Mouse (Mus musculus): ENCODE data around the gene Hs3st3a1. TPM values are rescaled to one million over a fixed set of nuclear protein-coding genes. Genes with fewer than 3 reads are reported as not detected.

The Hs3st3a1 gene
- total and polyA plus RNA-seq, 2 experiments from 2014 or later, result 0.03 to 0.50 TPM

DNA sequence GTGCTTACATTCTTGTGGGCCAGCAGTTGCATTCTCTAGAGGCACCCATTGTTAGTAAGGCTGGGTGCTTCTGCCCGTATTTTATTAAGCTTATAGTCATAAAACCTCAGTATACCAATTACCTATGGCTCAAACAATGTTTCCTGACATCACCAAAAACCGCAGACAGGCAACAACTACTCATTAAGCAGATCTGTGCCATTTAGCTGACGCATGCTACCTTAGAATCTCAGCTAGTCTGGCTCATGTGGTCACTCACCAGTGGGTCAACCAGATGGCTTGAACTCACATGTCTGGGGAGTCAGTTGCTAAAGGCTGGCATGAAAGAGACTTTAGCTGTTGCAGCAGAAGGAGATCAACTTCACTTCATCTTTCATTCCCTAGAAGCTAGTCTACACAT lies 67.9 kb downstream of the Hs3st3a1 start:
- H3K9ac ChIP-seq (replicated peaks; ENCODE audit: low read depth, low read length), result no peak overlapping the region
- no peak overlapping the region for H3K27ac ChIP-seq (ENCODE audit: low read depth)
- WGBS, result 87% methylated on average over 3 of the region's 3 CpGs
- no peaks in the 10 kb centered on the region for H3K4me1 ChIP-seq (ENCODE audit: control insufficient read depth, insufficient read depth)
- H3K27me3 ChIP-seq (ENCODE audit: control insufficient read depth, insufficient read depth, low read length), result no peaks in the 10 kb centered on the region
- ATAC-seq (ENCODE audit: insufficient read depth, low read depth) (no peak), DNase-seq (ENCODE audit: low spot score) (no peak)
- TF ChIP-seq CTCF (IDR thresholded peaks at IDR 0.05; ENCODE audit: low read depth), result no peak
- no peak for TF ChIP-seq EP300 (IDR thresholded peaks at IDR 0.05; ENCODE audit: low read depth)
- H3K4me2 ChIP-seq (ENCODE audit: low read depth, low read length), result no peak overlapping the region
- H3K9me3 ChIP-seq (replicated peaks; ENCODE audit: control insufficient read depth, low read length), result 0 out of 2 replicates have a peak, but pooled peaks cover 7% of the 10 kb centered on the region
- no peak overlapping the region for H3K4me3 ChIP-seq (ENCODE audit: low read depth, low read length)
- no peaks in the 10 kb centered on the region for H3K36me3 ChIP-seq (replicated peaks; ENCODE audit: control insufficient read depth, insufficient read depth, low read length)

DNA sequence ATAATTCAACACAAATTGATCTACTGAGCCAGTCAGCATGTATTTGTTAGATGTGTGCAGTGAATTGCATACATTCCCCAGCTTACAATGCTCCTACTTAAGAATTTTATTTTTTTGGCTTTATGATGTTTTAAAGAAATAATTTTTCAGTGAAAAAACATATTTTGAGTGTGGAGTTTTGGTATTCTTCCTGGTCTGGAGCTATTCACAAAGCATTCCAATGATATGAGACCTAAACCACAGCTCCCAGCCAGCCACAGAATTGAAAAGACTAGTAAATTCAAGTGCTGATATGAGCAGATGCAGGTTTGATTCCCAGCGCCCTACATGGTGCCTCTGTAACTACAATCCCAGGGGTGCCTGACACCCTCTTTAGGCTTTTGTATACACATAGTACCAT lies 70.8 kb downstream of the Hs3st3a1 start:
- no peaks in the 10 kb centered on the region for H3K4me1 ChIP-seq (ENCODE audit: control insufficient read depth, insufficient read depth)
- H3K9me3 ChIP-seq (replicated peaks; ENCODE audit: control insufficient read depth, low read length), result 0 out of 2 replicates have a peak, but pooled peaks cover 7% of the 10 kb centered on the region
- no peaks in the 10 kb centered on the region for H3K36me3 ChIP-seq (replicated peaks; ENCODE audit: control insufficient read depth, insufficient read depth, low read length)
- no peak overlapping the region for H3K9ac ChIP-seq (replicated peaks; ENCODE audit: low read depth, low read length)
- no peak overlapping the region for H3K27ac ChIP-seq (ENCODE audit: low read depth)
- 73% methylated on average over 1 of the region's 1 CpGs for WGBS
- ATAC-seq (ENCODE audit: insufficient read depth, low read depth) (no peak), DNase-seq (ENCODE audit: low spot score) (no peak)
- no peak overlapping the region for H3K4me3 ChIP-seq (ENCODE audit: low read depth, low read length)
- H3K27me3 ChIP-seq (ENCODE audit: control insufficient read depth, insufficient read depth, low read length), result no peaks in the 10 kb centered on the region
- no peak overlapping the region for H3K4me2 ChIP-seq (ENCODE audit: low read depth, low read length)
- no peak for TF ChIP-seq CTCF (IDR thresholded peaks at IDR 0.05; ENCODE audit: low read depth)
- no peak for TF ChIP-seq EP300 (IDR thresholded peaks at IDR 0.05; ENCODE audit: low read depth)

DNA sequence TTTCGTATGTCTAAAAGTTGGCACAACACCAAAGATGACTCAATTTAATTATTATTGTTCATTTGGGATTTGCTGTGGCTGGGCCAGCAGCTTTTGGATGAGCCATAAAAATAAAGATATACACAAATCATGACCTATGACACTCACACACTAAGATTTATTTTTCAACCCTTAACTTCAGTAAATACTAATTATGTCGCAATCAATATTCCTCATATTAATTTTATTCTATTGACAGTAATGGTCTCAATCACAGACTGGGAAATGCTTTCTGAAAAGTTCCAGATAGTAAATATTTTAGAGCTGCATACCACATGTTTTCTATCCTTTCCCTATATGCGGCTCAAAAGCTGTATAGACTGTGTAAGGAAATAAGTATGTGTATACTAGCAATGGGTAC lies 71.9 kb downstream of the Hs3st3a1 start:
- DNase-seq (ENCODE audit: low spot score), result no peak
- H3K4me1 ChIP-seq (ENCODE audit: control insufficient read depth, insufficient read depth), result no peaks in the 10 kb centered on the region
- peaks cover 8% of the 10 kb centered on the region; the same call in 1 of the 2 replicates for H3K27me3 ChIP-seq (ENCODE audit: control insufficient read depth, insufficient read depth, low read length)
- H3K4me2 ChIP-seq (ENCODE audit: low read depth, low read length), result no peak overlapping the region
- no peak overlapping the region for H3K9ac ChIP-seq (replicated peaks; ENCODE audit: low read depth, low read length)
- ATAC-seq (ENCODE audit: insufficient read depth, low read depth), result no peak
- H3K36me3 ChIP-seq (replicated peaks; ENCODE audit: control insufficient read depth, insufficient read depth, low read length), result no peaks in the 10 kb centered on the region
- WGBS, result 77% methylated on average over 3 of the region's 3 CpGs
- TF ChIP-seq EP300 (IDR thresholded peaks at IDR 0.05; ENCODE audit: low read depth) (no peak), CTCF (IDR thresholded peaks at IDR 0.05; ENCODE audit: low read depth) (no peak)
- no peak overlapping the region for H3K4me3 ChIP-seq (ENCODE audit: low read depth, low read length)
- H3K27ac ChIP-seq (ENCODE audit: low read depth), result no peak overlapping the region
- 0 out of 2 replicates have a peak, but pooled peaks cover 7% of the 10 kb centered on the region for H3K9me3 ChIP-seq (replicated peaks; ENCODE audit: control insufficient read depth, low read length)

DNA sequence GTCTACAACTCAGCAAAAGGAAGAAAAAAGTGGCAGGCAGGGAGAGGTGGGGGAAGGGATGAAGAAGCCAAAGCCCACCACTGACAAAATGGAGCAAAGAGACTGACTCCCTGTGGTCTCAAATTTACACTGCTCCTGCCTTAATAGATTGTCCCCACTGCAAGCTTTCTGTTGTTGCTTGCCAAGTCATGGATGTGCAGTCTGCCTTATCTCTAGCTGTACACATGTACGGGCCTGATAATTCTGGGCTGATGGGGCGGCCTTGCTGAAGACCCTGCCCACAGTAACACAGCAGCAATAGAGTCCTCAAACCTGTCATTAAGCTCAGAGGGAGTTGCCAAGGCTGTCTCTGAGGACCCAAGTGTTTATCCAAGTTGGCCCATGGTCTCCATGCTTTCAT lies 74.0 kb downstream of the Hs3st3a1 start:
- no peak for ATAC-seq (ENCODE audit: insufficient read depth, low read depth)

DNA sequence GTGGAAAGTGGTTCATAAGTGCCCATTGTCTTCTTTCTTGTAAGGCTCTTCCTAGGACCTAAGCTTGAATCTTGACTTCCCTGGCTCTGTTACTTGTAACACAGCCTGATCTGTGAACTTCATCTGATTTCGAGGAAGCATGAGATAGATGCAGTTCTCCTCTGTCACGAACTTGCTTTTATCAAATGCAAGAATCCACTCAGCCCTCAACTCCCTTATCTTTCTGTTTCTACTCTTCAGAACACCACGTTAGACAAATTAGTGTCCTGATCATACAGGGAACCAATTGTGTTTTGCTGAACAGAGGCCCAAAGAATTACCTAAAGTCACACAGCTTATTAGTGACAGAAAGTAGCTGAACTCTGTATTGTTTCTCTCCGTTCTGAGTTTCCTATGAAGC lies 77.2 kb downstream of the Hs3st3a1 start:
- H3K4me3 ChIP-seq (ENCODE audit: low read depth, low read length), result no peak overlapping the region
- H3K36me3 ChIP-seq (replicated peaks; ENCODE audit: control insufficient read depth, insufficient read depth, low read length), result no peaks in the 10 kb centered on the region
- TF ChIP-seq EP300 (IDR thresholded peaks at IDR 0.05; ENCODE audit: low read depth), result no peak
- DNase-seq (ENCODE audit: low spot score) (no peak), ATAC-seq (ENCODE audit: insufficient read depth, low read depth) (no peak)
- H3K27ac ChIP-seq (ENCODE audit: low read depth), result no peak overlapping the region
- H3K9ac ChIP-seq (replicated peaks; ENCODE audit: low read depth, low read length), result no peak overlapping the region
- no peak overlapping the region for H3K4me2 ChIP-seq (ENCODE audit: low read depth, low read length)
- 69% methylated on average over 4 of the region's 4 CpGs for WGBS
- peaks cover 11% of the 10 kb centered on the region; the same call in 1 of the 2 replicates for H3K27me3 ChIP-seq (ENCODE audit: control insufficient read depth, insufficient read depth, low read length)
- H3K9me3 ChIP-seq (replicated peaks; ENCODE audit: control insufficient read depth, low read length), result no peaks in the 10 kb centered on the region
- no peaks in the 10 kb centered on the region for H3K4me1 ChIP-seq (ENCODE audit: control insufficient read depth, insufficient read depth)

More for the DNA sequence above, 74.0 kb downstream of the Hs3st3a1 start:
- H3K9ac ChIP-seq (replicated peaks; ENCODE audit: low read depth, low read length), result no peak overlapping the region
- H3K4me3 ChIP-seq (ENCODE audit: low read depth, low read length), result no peak overlapping the region
- H3K9me3 ChIP-seq (replicated peaks; ENCODE audit: control insufficient read depth, low read length), result no peaks in the 10 kb centered on the region
- H3K27me3 ChIP-seq (ENCODE audit: control insufficient read depth, insufficient read depth, low read length), result peaks cover 11% of the 10 kb centered on the region; the same call in 1 of the 2 replicates
- no peak overlapping the region for H3K27ac ChIP-seq (ENCODE audit: low read depth)
- no peaks in the 10 kb centered on the region for H3K4me1 ChIP-seq (ENCODE audit: control insufficient read depth, insufficient read depth)
- no peak overlapping the region for H3K4me2 ChIP-seq (ENCODE audit: low read depth, low read length)
- no peak for DNase-seq (ENCODE audit: low spot score)
- TF ChIP-seq EP300 (IDR thresholded peaks at IDR 0.05; ENCODE audit: low read depth) (no peak), CTCF (IDR thresholded peaks at IDR 0.05; ENCODE audit: low read depth) (no peak)
- WGBS, result 26% methylated on average over 2 of the region's 2 CpGs
- no peaks in the 10 kb centered on the region for H3K36me3 ChIP-seq (replicated peaks; ENCODE audit: control insufficient read depth, insufficient read depth, low read length)

DNA sequence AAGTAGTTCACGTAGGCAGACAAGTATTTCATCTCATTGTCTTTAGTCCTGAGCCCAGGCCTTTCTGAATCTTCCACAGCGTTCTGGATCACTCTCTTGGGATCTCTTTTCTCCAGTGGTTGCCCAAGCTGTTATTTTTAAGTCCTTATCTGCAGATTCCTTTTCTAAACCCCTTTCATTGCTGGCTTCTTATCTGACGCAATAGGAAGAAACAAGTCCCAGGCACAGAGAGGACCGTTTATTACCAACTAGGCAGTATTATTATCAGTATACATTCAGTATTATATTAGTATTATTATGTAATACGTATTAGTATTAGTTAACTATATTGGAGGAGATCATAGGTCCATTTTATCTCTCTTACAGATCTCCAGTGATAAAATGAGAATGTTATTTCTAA lies 78.3 kb downstream of the Hs3st3a1 start:
- no peaks in the 10 kb centered on the region for H3K36me3 ChIP-seq (replicated peaks; ENCODE audit: control insufficient read depth, insufficient read depth, low read length)
- peaks cover 21% of the 10 kb centered on the region for H3K27me3 ChIP-seq (ENCODE audit: control insufficient read depth, insufficient read depth, low read length)
- H3K27ac ChIP-seq (ENCODE audit: low read depth), result no peak overlapping the region
- no peak for TF ChIP-seq EP300 (IDR thresholded peaks at IDR 0.05; ENCODE audit: low read depth)
- TF ChIP-seq CTCF (IDR thresholded peaks at IDR 0.05; ENCODE audit: low read depth), result no peak
- H3K4me1 ChIP-seq (ENCODE audit: control insufficient read depth, insufficient read depth), result no peaks in the 10 kb centered on the region
- DNase-seq (ENCODE audit: low spot score) (no peak), ATAC-seq (ENCODE audit: insufficient read depth, low read depth) (no peak)
- no peak overlapping the region for H3K9ac ChIP-seq (replicated peaks; ENCODE audit: low read depth, low read length)
- no peak overlapping the region for H3K4me3 ChIP-seq (ENCODE audit: low read depth, low read length)
- H3K9me3 ChIP-seq (replicated peaks; ENCODE audit: control insufficient read depth, low read length), result no peaks in the 10 kb centered on the region
- 51% methylated on average over 5 of the region's 5 CpGs for WGBS
- no peak overlapping the region for H3K4me2 ChIP-seq (ENCODE audit: low read depth, low read length)

All from heart, postnatal 0 days (tissue).